9 mouse cellular contexts compared by ENCODE assay signal in genomic region chr2:127789651-127790270, GRCm38 (mm10). TPM values are rescaled to one million over a fixed set of nuclear protein-coding genes. Genes with fewer than 3 reads are reported as not detected.
DNase-seq lines count a peak whose midpoint lies in the region; ATAC-seq and TF ChIP-seq lines count a peak whose summit lies in the region.
"Had no signal": no experiment of that assay in that cellular context is flagged by ENCODE, and none has a peak within 500 bp of the region (broad histone marks: within the 10 kb centered on the region; RNA-seq: fewer than 3 reads in every experiment).

No protein-coding gene starts in this region.

- peaks cover 11% of the 10 kb centered on the region; the same call in 1 of the 2 replicates for H3K4me1 ChIP-seq in forebrain, postnatal 0 days (ENCODE audit: insufficient read depth)
- H3K4me1 ChIP-seq in liver, embryonic 13.5 days (replicated peaks), result peaks cover 36% of the 10 kb centered on the region

- no peaks in the 10 kb centered on the region for H3K36me3 ChIP-seq in forebrain, postnatal 0 days (ENCODE audit: insufficient read depth)
- H3K36me3 ChIP-seq in liver, embryonic 13.5 days, result no peaks in the 10 kb centered on the region

- peak; percentile 33 for DNase-seq in adrenal gland, postnatal 14 days
- DNase-seq in adrenal gland, postnatal 36 days, result no peak
- peak; percentile 4 for DNase-seq in 416B (ENCODE audit: low read depth)
- no peak for DNase-seq in forebrain, postnatal 0 days
- DNase-seq in liver, embryonic 13.5 days, result no peak
- no peak for DNase-seq in frontal cortex, adult 2 months (ENCODE audit: extremely low spot score in 1 of 2, low spot score in 1 of 2)
- no peak for DNase-seq in embryo, embryonic 10 days (ENCODE audit: low spot score)
- DNase-seq in urinary bladder, postnatal 25 days (ENCODE audit: low spot score), result no peak
- DNase-seq: kidney, adult 8-10 months had no signal

- H3K4me3 ChIP-seq in forebrain, postnatal 0 days (ENCODE audit: low read depth, low read length), result peak overlapping the region; percentile 64
- H3K4me3 ChIP-seq in liver, embryonic 13.5 days (replicated peaks), result peak overlapping the region; percentile 78

- WGBS in forebrain, postnatal 0 days, result 18% methylated on average over 9 of the region's 9 CpGs
- 27% methylated on average over 9 of the region's 9 CpGs for WGBS in liver, embryonic 13.5 days (ENCODE audit: insufficient replicate concordance)

- H3K4me2 ChIP-seq in forebrain, postnatal 0 days (ENCODE audit: low read depth), result peak overlapping the region; percentile 76
- H3K4me2 ChIP-seq in liver, embryonic 13.5 days, result peak overlapping the region; percentile 75

- no peaks in the 10 kb centered on the region for H3K9me3 ChIP-seq in forebrain, postnatal 0 days (ENCODE audit: low read length)
- no peaks in the 10 kb centered on the region for H3K9me3 ChIP-seq in liver, embryonic 13.5 days (replicated peaks)

- no peak for TF ChIP-seq CTCF in forebrain, postnatal 0 days (IDR thresholded peaks at IDR 0.05; ENCODE audit: low read depth)

- H3K9ac ChIP-seq in forebrain, postnatal 0 days, result no peak overlapping the region
- peak overlapping the region; percentile 77 for H3K9ac ChIP-seq in liver, embryonic 13.5 days

- H3K27ac ChIP-seq in forebrain, postnatal 0 days (ENCODE audit: low read depth, low read length), result no peak overlapping the region
- peak overlapping the region; percentile 70; the same call in 1 of the 2 replicates for H3K27ac ChIP-seq in liver, embryonic 13.5 days

- no peak for ATAC-seq in forebrain, postnatal 0 days
- ATAC-seq in liver, embryonic 13.5 days (ENCODE audit: low read depth), result no peak

- H3K27me3 ChIP-seq in forebrain, postnatal 0 days (ENCODE audit: insufficient read depth, low read length), result no peaks in the 10 kb centered on the region
- no peaks in the 10 kb centered on the region for H3K27me3 ChIP-seq in liver, embryonic 13.5 days

RNA-seq across cellular contexts. Expression of gene Nphp1, which starts 1.1 kb away (rescaled TPM):
- total RNA-seq in adrenal gland, postnatal 14 days (2021), result 18.7 and 20.9 TPM in 2 replicates
- total RNA-seq in adrenal gland, postnatal 36 days (2021), result 10 to 100 TPM; 21.2 to 28.5 TPM
- total RNA-seq in forebrain, postnatal 0 days (2014; rRNA removed), result 12.7 and 14.7 TPM in 2 replicates
- polyA plus RNA-seq in forebrain, postnatal 0 days (2015; fragmentation: Nextera tagmentation; extraction: Ambion mirVana), result 17.6 and 19.9 TPM in 2 replicates
- polyA plus RNA-seq in liver, embryonic 13.5 days (2015; fragmentation: Nextera tagmentation; extraction: Ambion mirVana), result 7.7 and 9.0 TPM in 2 replicates
- polyA plus RNA-seq in frontal cortex, adult 2 months (2012; rRNA removed), result 20.8 and 22.3 TPM in 2 replicates

RNA-seq across cellular contexts. Expression of gene Mtln, which starts 2.5 kb away (rescaled TPM):
- total RNA-seq in adrenal gland, postnatal 14 days (2021), result 68.9 and 70.2 TPM in 2 replicates
- 100 to 1,000 TPM in 1 of 2 experiments, 10 to 100 TPM in 1; 82.9 to 114 TPM for total RNA-seq in adrenal gland, postnatal 36 days (2021)
- 24.3 and 36.9 TPM in 2 replicates for total RNA-seq in forebrain, postnatal 0 days (2014; rRNA removed)
- 49.9 and 63.3 TPM in 2 replicates for polyA plus RNA-seq in forebrain, postnatal 0 days (2015; fragmentation: Nextera tagmentation; extraction: Ambion mirVana)
- polyA plus RNA-seq in liver, embryonic 13.5 days (2015; fragmentation: Nextera tagmentation; extraction: Ambion mirVana), result 27.1 and 27.3 TPM in 2 replicates
- 94.7 and 95.5 TPM in 2 replicates for polyA plus RNA-seq in frontal cortex, adult 2 months (2012; rRNA removed)

RNA-seq across cellular contexts. Expression of gene Bub1, which starts 41.9 kb away (rescaled TPM):
- total RNA-seq in adrenal gland, postnatal 14 days (2021), result 6.0 and 7.3 TPM in 2 replicates
- total RNA-seq in adrenal gland, postnatal 36 days (2021), result 1 to 10 TPM; 1.8 to 2.8 TPM
- total RNA-seq in forebrain, postnatal 0 days (2014; rRNA removed), result 3.9 and 5.2 TPM in 2 replicates
- 3.3 and 3.7 TPM in 2 replicates for polyA plus RNA-seq in forebrain, postnatal 0 days (2015; fragmentation: Nextera tagmentation; extraction: Ambion mirVana)
- 35.4 and 47.9 TPM in 2 replicates for polyA plus RNA-seq in liver, embryonic 13.5 days (2015; fragmentation: Nextera tagmentation; extraction: Ambion mirVana)
- polyA plus RNA-seq in frontal cortex, adult 2 months (2012; rRNA removed), result 0.34 and 0.82 TPM in 2 replicates

RNA-seq across cellular contexts. Expression of gene Acoxl, which starts 48.9 kb away (rescaled TPM):
- 0.23 and 0.48 TPM in 2 replicates for total RNA-seq in adrenal gland, postnatal 14 days (2021)
- total RNA-seq in adrenal gland, postnatal 36 days (2021), result 1 to 10 TPM in 1 of 2 experiments, under 1 TPM in 1; 0.20 to 1.7 TPM
- total RNA-seq in forebrain, postnatal 0 days (2014; rRNA removed), result not detected in 2 replicates
- polyA plus RNA-seq in forebrain, postnatal 0 days (2015; fragmentation: Nextera tagmentation; extraction: Ambion mirVana), result 0.10 and 0.14 TPM in 2 replicates
- not detected in 2 replicates for polyA plus RNA-seq in liver, embryonic 13.5 days (2015; fragmentation: Nextera tagmentation; extraction: Ambion mirVana)
- polyA plus RNA-seq in frontal cortex, adult 2 months (2012; rRNA removed), result 0.06 TPM in 1 of 2 replicates, not detected in the other

Comparison
In these comparisons a context has a peak if more than half of its experiments do, and no peak if none do; other contexts are left out.
1. DNase-seq: peak in adrenal gland, postnatal 14 days (single experiment) and 416B (single experiment); none in adrenal gland, postnatal 36 days (0 of 2), forebrain, postnatal 0 days (single experiment), liver, embryonic 13.5 days (single experiment), frontal cortex, adult 2 months (0 of 2), embryo, embryonic 10 days (single experiment) and urinary bladder, postnatal 25 days (single experiment).